Mouse (Mus musculus) spleen, adult 2 months (tissue): ENCODE results near the gene Gm14548. TPM values are rescaled to one million over a fixed set of nuclear protein-coding genes. Genes with fewer than 3 reads are reported as not detected.
"Not testable (repeated sequence)": the region's sequence is repeated elsewhere in the genome, so short reads cannot be mapped to it uniquely, and the experiment has no call there.

Experiments
- DNase-seq, 2 experiments: peaks; one replicate each; pipeline versions ENCODE4 v3.0.0 to v3.0.0-alpha.2; 2012 to 2021; ENCODE audit warnings: low spot score in 2 of 2, low read depth in 1 of 2
- H3K27ac ChIP-seq: fragments of 200-500 bp; 2 replicates; pipeline ENCODE4 v1.5.1; 2012; ENCODE audit warnings: low read length, inconsistent platforms; ENCODE audit not compliant: insufficient read depth
- H3K27me3 ChIP-seq: fragments of 200-500 bp; 2 replicates; pipeline ENCODE4 v1.6.1; 2012; ENCODE audit warnings: mild to moderate bottlenecking, moderate library complexity, low read length, inconsistent platforms; ENCODE audit not compliant: control insufficient read depth, insufficient read depth
- H3K36me3 ChIP-seq: fragments of 200-500 bp; 2 replicates; pipeline ENCODE4 v1.6.1; 2012; ENCODE audit warnings: mild to moderate bottlenecking, low read length, inconsistent platforms; ENCODE audit not compliant: control insufficient read depth, insufficient read depth
- H3K4me1 ChIP-seq: fragments of 200-500 bp; 2 replicates; pipeline ENCODE4 v1.6.1; 2011; ENCODE audit warnings: inconsistent platforms; ENCODE audit not compliant: control insufficient read depth, insufficient read depth, insufficient read length
- H3K4me3 ChIP-seq: fragments of 200-500 bp; 2 replicates; pipeline ENCODE4 v1.5.1; 2011; ENCODE audit warnings: mild to moderate bottlenecking, inconsistent platforms; ENCODE audit not compliant: insufficient read depth, insufficient read length; ENCODE audit errors: extremely low read depth
- CTCF ChIP-seq: fragments of 200-500 bp; IDR thresholded peaks from 2 replicates; pipeline ENCODE4 v1.5.1; 2011; ENCODE audit warnings: mild to moderate bottlenecking, inconsistent platforms; ENCODE audit not compliant: insufficient read depth, insufficient read length, insufficient replicate concordance; ENCODE audit errors: extremely low read depth
- POLR2A ChIP-seq: fragments of 200-500 bp; IDR thresholded peaks from 2 replicates; pipeline ENCODE4 v1.6.1; 2011; ENCODE audit warnings: low read depth, low read length, inconsistent platforms
- WGBS: fragments of 180-500 bp; shearing (Covaris S2); methylation state at CpG from one replicate; pipeline ENCODE4 v1.1.7; 2018; 5-methylcytosine and 5-hydroxymethylcytosine counted together
- polyA plus RNA-seq: library from polyadenylated mRNA; depleted of rRNA; stranded (reverse); fragments of >200 nt; gene quantifications from 2 replicates; pipeline ENCODE4 v1.2.3, GENCODE M21; 2012; rRNA removed

Gene Gm14548
- 7.0 and 18.4 TPM in 2 replicates for polyA plus RNA-seq

DNA sequence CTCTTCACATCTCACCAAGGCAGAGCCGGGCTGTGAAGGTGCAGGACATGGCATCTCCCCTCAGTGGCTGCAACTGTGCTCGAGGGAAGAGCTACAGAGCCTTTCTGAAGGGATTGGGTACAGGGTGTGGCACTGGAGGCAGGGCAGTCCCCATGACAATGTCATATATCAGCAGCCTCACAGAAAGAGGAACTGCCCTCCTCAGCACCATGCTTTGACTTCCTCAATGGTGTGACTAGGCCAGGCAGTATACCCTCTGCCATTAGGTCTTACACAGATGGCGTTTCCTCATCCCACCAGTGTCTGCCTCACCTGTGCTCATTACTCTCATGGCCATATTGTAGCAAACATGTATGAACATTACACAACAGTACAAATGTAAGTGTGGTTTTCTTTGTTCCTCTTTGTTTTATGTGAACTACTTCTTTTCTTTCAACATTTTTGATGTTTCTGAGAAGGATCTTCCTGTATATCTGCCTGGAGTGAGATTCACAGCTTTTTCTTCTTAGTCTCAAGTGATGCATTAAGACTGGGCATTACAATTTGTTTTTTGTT, at the start of gene Gm14548:
Gm14548 (minus strand) TSS at position 85 of the 555 bp plus-strand sequence.
- 0% methylated on average over 3 of the region's 3 CpGs for WGBS
- not testable (repeated sequence) for H3K27me3 ChIP-seq, H3K27ac ChIP-seq, H3K4me1 ChIP-seq, H3K36me3 ChIP-seq
- DNase-seq = peak; percentile 59 to 62
- H3K4me3 ChIP-seq = 0 out of 2 replicates have a peak within 1 kb of the TSS, but pooled peaks have one; percentile 8

- no peaks in the 10 kb centered on the region for H3K27me3 ChIP-seq
- H3K27ac ChIP-seq = no peak overlapping the region
Observed at GRCm38 (mm10) chr7:3946117-3946516, 48.2 kb upstream of the Gm14548 start.

GRCm38 (mm10) chr7:3940915-3941314, 43.0 kb upstream of the Gm14548 start:
- no peaks in the 10 kb centered on the region for H3K27me3 ChIP-seq
- H3K4me3 ChIP-seq = no peak overlapping the region
- no peak overlapping the region for H3K27ac ChIP-seq
- TF ChIP-seq CTCF = no peak
- H3K4me1 ChIP-seq = peaks cover 2% of the 10 kb centered on the region; the same call in 1 of the 2 replicates
- peak in 1 of 2 experiments; percentile 32 for DNase-seq
- no peaks in the 10 kb centered on the region for H3K36me3 ChIP-seq
- WGBS = 5% methylated on average over 3 of the region's 3 CpGs

More at GRCm38 (mm10) chr7:3946117-3946516, 48.2 kb upstream of the Gm14548 start:
- H3K4me1 ChIP-seq = peaks cover under 1% of the 10 kb centered on the region; the same call in 1 of the 2 replicates
- DNase-seq = no peak
- TF ChIP-seq CTCF = no peak
- no peak for TF ChIP-seq POLR2A
- H3K4me3 ChIP-seq = no peak overlapping the region
- WGBS = 67% methylated on average over 4 of the region's 4 CpGs
- no peaks in the 10 kb centered on the region for H3K36me3 ChIP-seq

GRCm38 (mm10) chr7:3939866-3940525, 42.1 kb upstream of the Gm14548 start:
- no peak overlapping the region for H3K27ac ChIP-seq
- no peak for DNase-seq
- 79% methylated on average over 1 of the region's 1 CpGs for WGBS
- H3K27me3 ChIP-seq = no peaks in the 10 kb centered on the region
- H3K36me3 ChIP-seq = no peaks in the 10 kb centered on the region
- TF ChIP-seq CTCF (no peak), POLR2A (no peak)
- H3K4me3 ChIP-seq = no peak overlapping the region
- peaks cover 2% of the 10 kb centered on the region; the same call in 1 of the 2 replicates for H3K4me1 ChIP-seq

DNA sequence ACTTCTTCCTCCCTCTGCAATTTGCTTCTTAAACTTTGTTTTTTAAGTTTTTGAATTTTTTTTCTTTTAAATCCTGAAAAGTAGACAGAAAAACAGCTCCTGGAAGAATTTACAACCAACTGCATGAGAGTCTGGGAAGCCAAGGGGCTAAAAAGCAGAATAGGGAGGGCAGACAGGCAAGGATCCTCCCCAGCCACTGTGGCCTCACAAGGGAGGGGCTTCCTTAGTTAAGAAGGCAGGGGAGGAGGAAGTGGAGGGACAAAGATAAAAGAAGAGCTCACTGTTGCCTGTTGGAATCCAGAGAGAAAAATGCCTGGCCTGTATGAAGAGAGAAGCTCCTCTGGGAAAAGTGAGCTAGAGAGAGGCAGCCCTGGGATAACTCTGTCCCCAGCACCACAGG, 37.6 kb upstream of the Gm14548 start:
- DNase-seq, H3K4me3 ChIP-seq, H3K36me3 ChIP-seq, H3K27me3 ChIP-seq, H3K4me1 ChIP-seq, H3K27ac ChIP-seq: not testable (repeated sequence)

DNA sequence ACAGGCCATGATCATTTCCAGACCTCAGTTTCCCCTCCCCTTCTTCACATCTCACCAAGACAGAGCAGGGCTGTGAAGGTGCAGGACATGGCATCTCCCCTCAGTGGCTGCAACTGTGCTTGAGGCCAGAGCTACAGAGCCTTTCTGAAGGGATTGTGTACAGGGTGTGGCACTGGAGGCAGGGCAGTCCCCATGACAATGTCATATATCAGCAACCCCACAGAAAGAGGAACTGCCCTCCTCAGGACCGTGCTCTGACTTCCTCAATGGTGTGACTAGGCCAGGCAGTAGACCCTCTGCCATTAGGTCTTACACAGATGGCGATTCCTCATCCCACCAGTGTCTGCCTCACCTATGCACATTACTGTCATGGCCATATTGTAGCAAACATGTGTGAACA, 17.5 kb upstream of the Gm14548 start, which contains the start of gene Lilra6:
Lilra6 (minus strand) TSS at position 117 of the 400 bp plus-strand sequence.
- H3K36me3 ChIP-seq, H3K4me1 ChIP-seq, H3K27me3 ChIP-seq, H3K4me3 ChIP-seq: not testable (repeated sequence)
- 10% methylated on average over 2 of the region's 2 CpGs for WGBS
- peak within 1 kb of the TSS; percentile 29; the same call in 1 of the 2 replicates for H3K27ac ChIP-seq
- peak in 1 of 2 experiments; percentile 41 for DNase-seq

DNA sequence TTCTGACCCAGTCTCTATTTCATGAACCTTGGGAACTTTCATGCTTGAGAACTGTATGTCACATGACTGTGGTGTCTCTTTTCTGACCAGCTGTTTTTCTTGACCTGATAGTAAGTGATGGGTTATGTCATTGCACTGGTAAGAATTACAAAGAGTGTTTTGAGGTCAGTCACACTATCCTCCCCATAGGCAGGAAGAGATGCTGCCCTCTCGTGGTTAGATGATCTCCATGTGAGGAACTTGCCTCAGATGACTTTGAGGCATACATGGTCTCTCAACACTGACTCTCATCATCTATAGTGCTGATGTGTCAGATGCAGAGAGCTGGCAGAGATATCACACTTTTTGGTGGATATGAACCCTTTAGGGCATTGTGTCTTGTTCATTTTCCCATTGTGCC, 5.8 kb upstream of the Gm14548 start:
- Histone ChIP-seq H3K4me1 (no peaks in the 10 kb centered on the region), H3K27ac (no peak overlapping the region), H3K36me3 (no peaks in the 10 kb centered on the region), H3K27me3 (no peaks in the 10 kb centered on the region), H3K4me3 (no peak overlapping the region)
- 2% methylated on average over 1 of the region's 1 CpGs for WGBS
- TF ChIP-seq POLR2A (no peak), CTCF (peak; percentile 22; the same call in 1 of the 2 replicates)
- DNase-seq = peak in 1 of 2 experiments; percentile 26

GRCm38 (mm10) chr7:3875032-3875431, 22.9 kb downstream of the Gm14548 start:
- not testable (repeated sequence) for H3K36me3 ChIP-seq, DNase-seq, H3K4me3 ChIP-seq, H3K27ac ChIP-seq, H3K4me1 ChIP-seq, H3K27me3 ChIP-seq
- WGBS = no CpG with 5 or more reads among the region's 1 CpGs

GRCm38 (mm10) chr7:3844951-3845350, 53.0 kb downstream of the Gm14548 start, which contains the start of gene Pira2:
TSS of gene Pira2 (minus strand) at chr7:3845051.
- not testable (repeated sequence) for H3K4me1 ChIP-seq, H3K27ac ChIP-seq, H3K36me3 ChIP-seq, H3K4me3 ChIP-seq, H3K27me3 ChIP-seq, DNase-seq
- no CpG with 5 or more reads among the region's 2 CpGs for WGBS

DNA sequence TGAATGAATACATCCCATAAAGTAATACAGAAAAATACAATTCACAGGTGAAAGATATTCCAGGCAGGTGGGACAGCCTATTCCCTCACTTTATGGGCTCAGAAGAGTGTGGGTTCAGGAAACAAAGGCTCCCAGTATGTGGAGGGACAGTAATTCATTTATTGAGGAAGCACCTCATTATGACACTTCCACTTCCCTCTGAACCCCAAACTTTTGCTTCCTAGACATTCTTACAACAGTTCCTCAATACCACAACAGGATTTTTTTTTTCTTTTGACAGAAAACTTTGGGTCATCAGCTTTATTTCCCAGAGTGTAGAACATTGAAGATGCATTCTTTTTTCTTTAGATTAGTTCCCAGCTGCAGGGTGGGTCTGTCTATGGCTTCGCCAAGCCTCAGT, 60.1 kb downstream of the Gm14548 start:
- DNase-seq, H3K27me3 ChIP-seq, H3K36me3 ChIP-seq, H3K27ac ChIP-seq, H3K4me3 ChIP-seq, H3K4me1 ChIP-seq: not testable (repeated sequence)
- no CpG with 5 or more reads among the region's 1 CpGs for WGBS
